Mouse (Mus musculus): Measurements from ENCODE around the gene Ephb1.

DNA sequence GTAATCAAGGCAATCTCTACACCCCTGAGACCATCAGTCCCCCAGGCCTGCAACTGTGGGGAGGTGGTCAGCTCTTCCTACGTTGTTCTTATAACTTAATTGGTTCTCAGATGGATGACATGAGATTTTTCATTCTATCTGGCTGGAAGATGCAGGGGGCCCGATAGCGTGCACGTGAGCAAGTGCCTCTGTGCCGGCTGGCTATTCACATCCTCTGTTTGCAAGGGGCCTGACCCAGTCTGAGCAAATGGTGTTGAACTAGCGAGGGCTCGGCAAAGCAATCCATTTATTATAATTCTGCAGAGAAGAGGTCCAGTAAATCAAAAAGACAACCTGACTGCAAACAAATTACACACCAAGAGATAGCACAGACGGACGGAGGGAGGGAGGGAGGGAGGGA, 93.0 kb downstream of the Ephb1 start:
- TF ChIP-seq CTCF (conservative IDR thresholded peaks at IDR 0.05; ENCODE audit: low read length) (no peak), NANOG (IDR thresholded peaks at IDR 0.05; ENCODE audit: borderline replicate concordance, low read length) (no peak)

Data from E14TG2a.4 (cell line).